Mouse (Mus musculus) urinary bladder, postnatal 4 days (tissue): ENCODE measurements around the gene Olfr951.

Experiments used
- DNase-seq, 2 experiments: peaks; one replicate each; pipeline ENCODE4 v3.0.0; 2021 to 2022; ENCODE audit warnings: low spot score in 2 of 2

Olfr951 gene

DNA sequence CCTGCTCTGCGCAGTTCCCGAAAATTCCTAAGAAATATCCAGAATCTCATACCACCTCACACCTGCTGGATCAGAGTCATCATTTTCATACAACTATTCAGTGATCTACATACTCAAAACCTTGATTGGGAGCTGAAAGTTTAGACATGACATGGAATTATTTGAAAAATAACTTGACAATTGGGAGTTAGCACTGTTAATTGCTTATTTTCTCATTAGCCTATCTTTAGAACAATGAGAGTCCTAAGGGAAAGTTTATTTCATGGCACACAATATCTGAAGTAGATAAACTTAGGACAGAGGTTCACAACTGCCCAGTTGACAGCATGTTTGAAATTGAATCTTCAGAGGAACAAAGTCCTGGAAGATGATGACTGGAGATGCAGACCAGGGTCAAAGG, at the start of gene Olfr951:
Gene Olfr951, plus strand, starts transcription at position 301 of the 400 bp plus-strand sequence.
- DNase-seq: no peak

DNA sequence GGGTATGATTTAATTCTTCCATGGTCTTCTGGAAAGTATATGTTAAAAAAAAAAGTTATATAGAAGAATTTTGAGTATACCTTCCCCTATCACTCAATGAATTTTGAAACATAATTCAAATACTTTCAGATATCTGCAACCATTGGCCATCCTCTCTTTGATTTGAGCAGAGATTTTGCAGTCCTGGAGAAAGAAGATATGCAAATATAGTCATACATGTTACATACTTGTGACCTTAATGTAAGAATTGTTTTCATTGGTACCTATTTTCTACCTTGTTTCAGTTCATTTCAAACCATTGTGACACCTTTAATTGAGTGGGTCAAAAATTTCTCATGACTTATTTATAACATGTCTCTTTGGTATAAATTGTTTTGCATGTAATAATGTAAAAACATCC, 39.8 kb downstream of the Olfr951 start, which contains the start of gene Olfr952:
Gene Olfr952, minus strand, starts transcription at position 101 of the 400 bp plus-strand sequence.
- DNase-seq: no peak
